Mouse (Mus musculus) G1E (cell line): ENCODE data around the gene Sox30.

Experiments
- CTCF ChIP-seq: IDR thresholded peaks from 2 replicates; pipeline ENCODE4 v1.5.1; 2012; ENCODE audit warnings: low read depth, low read length, inconsistent platforms, mixed read lengths
- GATA1 ChIP-seq: IDR thresholded peaks from 2 replicates; pipeline ENCODE4 v1.6.1; 2012; ENCODE audit warnings: borderline replicate concordance, low read length, inconsistent platforms, mixed read lengths
- GATA2 ChIP-seq: IDR thresholded peaks from 2 replicates; pipeline ENCODE4 v1.6.1; 2012; ENCODE audit warnings: low read depth, low read length, inconsistent platforms, borderline replicate concordance
- POLR2AphosphoS5 ChIP-seq: IDR thresholded peaks from 2 replicates; pipeline ENCODE4 v1.6.1; 2012; ENCODE audit warnings: low read depth, low read length, inconsistent platforms; ENCODE audit not compliant: insufficient replicate concordance
- TAL1 ChIP-seq: conservative IDR thresholded peaks from 2 replicates; pipeline ENCODE4 v1.6.1; 2012; ENCODE audit warnings: low read depth, low read length, inconsistent platforms, mixed read lengths

- TF ChIP-seq CTCF (no peak), GATA1 (no peak), TAL1 (no peak), GATA2 (no peak), POLR2AphosphoS5 (no peak)
Observed at GRCm38 (mm10) chr11:45960003-45960402, 20.1 kb upstream of the Sox30 start.
